Mouse (Mus musculus) CH12.LX (cell line): ENCODE results near the gene Dcakd. TPM values are rescaled to one million over a fixed set of nuclear protein-coding genes. Genes with fewer than 3 reads are reported as not detected.

Experiments used
- DNase-seq: peaks from one replicate; pipeline ENCODE4 v3.0.0-alpha.2; 2013; ENCODE audit errors: extremely low read depth
- H3K27ac ChIP-seq: 2 replicates; pipeline ENCODE4 v1.5.1; 2012; ENCODE audit warnings: low read depth, mild to moderate bottlenecking, control low read depth, moderate library complexity; ENCODE audit not compliant: insufficient read depth
- H3K27me3 ChIP-seq: replicated peaks from 2 replicates; pipeline ENCODE3; 2012; ENCODE audit warnings: inconsistent platforms
- H3K36me3 ChIP-seq, 2 experiments: replicated peaks in 1 of 2; 2 replicates each; pipeline versions ENCODE3 to v1.6.1; 2012; ENCODE audit warnings: inconsistent platforms in 1 of 2, low read length in 1 of 2, mild to moderate bottlenecking in 1 of 2, mixed read lengths in 1 of 2, moderate library complexity in 1 of 2; ENCODE audit not compliant: control insufficient read depth in 1 of 2, insufficient read depth in 1 of 2
- H3K4me1 ChIP-seq, 2 experiments: 2 replicates each; pipeline ENCODE4 v1.6.1; 2012; ENCODE audit warnings: inconsistent platforms in 1 of 2, moderate library complexity in 1 of 2; ENCODE audit not compliant: insufficient read depth in 2 of 2, control insufficient read depth in 1 of 2
- H3K4me2 ChIP-seq: 2 replicates; pipeline ENCODE4 v1.6.1; 2012; ENCODE audit warnings: low read depth, mild to moderate bottlenecking, control low read depth; ENCODE audit not compliant: poor library complexity, insufficient read depth, severe bottlenecking
- H3K4me3 ChIP-seq, 3 experiments: fragments of 150-350 bp in 1 of 3; sonication (generic) in 1 of 3; replicated peaks in 1 of 3; 2 replicates each; pipeline versions ENCODE3 to v1.5.1; 2011 to 2012; ENCODE audit warnings: low read depth in 2 of 3, low read length in 2 of 3, mild to moderate bottlenecking in 2 of 3, moderate library complexity in 2 of 3, control low read depth in 1 of 3, improper control_type of control experiment in 1 of 3, inconsistent platforms in 1 of 3, mixed read lengths in 1 of 3; ENCODE audit not compliant: poor library complexity in 1 of 3
- H3K79me2 ChIP-seq: replicated peaks from 2 replicates; pipeline ENCODE4 v1.6.1; 2012; ENCODE audit warnings: mild to moderate bottlenecking, moderate library complexity; ENCODE audit not compliant: control insufficient read depth, poor library complexity, insufficient read depth, severe bottlenecking; ENCODE audit errors: extremely low read depth
- H3K9ac ChIP-seq: 2 replicates; pipeline ENCODE4 v1.6.1; 2012; ENCODE audit warnings: low read depth, mild to moderate bottlenecking, control low read depth, moderate library complexity; ENCODE audit not compliant: insufficient read depth
- H3K9me3 ChIP-seq: replicated peaks from 2 replicates; pipeline ENCODE3; 2012; ENCODE audit warnings: low read length, inconsistent platforms, mixed read lengths
- BHLHE40 ChIP-seq: IDR thresholded peaks from 2 replicates; pipeline ENCODE4 v1.6.1; 2011; ENCODE audit warnings: mild to moderate bottlenecking, low read depth, low read length, improper control_type of control experiment
- CHD1 ChIP-seq: IDR thresholded peaks from 2 replicates; pipeline ENCODE4 v1.6.1; 2012; ENCODE audit warnings: low read depth, low read length, improper control_type of control experiment, inconsistent platforms
- CHD2 ChIP-seq: IDR thresholded peaks from 2 replicates; pipeline ENCODE4 v1.6.1; 2011; ENCODE audit warnings: low read length, improper control_type of control experiment
- CTCF ChIP-seq, 2 experiments: IDR thresholded peaks in 1 of 2; conservative IDR thresholded peaks in 1 of 2; 2 replicates each; pipeline ENCODE4 v1.5.1; 2011 to 2012; ENCODE audit warnings: low read depth in 2 of 2, low read length in 2 of 2, improper control_type of control experiment in 1 of 2, inconsistent platforms in 1 of 2, mild to moderate bottlenecking in 1 of 2, moderate library complexity in 1 of 2
- E2F4 ChIP-seq: IDR thresholded peaks from 2 replicates; pipeline ENCODE4 v1.6.1; 2011; ENCODE audit warnings: low read depth, low read length, improper control_type of control experiment; ENCODE audit not compliant: insufficient replicate concordance
- ELF1 ChIP-seq: IDR thresholded peaks from 2 replicates; pipeline ENCODE4 v1.6.1; 2014; ENCODE audit warnings: low read depth, mild to moderate bottlenecking, inconsistent platforms, low read length, improper control_type of control experiment
- EP300 ChIP-seq: IDR thresholded peaks from 2 replicates; pipeline ENCODE4 v1.6.1; 2011; ENCODE audit warnings: low read length, improper control_type of control experiment
- ETS1 ChIP-seq: conservative IDR thresholded peaks from 2 replicates; pipeline ENCODE4 v1.6.1; 2012; ENCODE audit warnings: low read depth, mild to moderate bottlenecking, inconsistent platforms, low read length, improper control_type of control experiment, moderate library complexity
- GABPA ChIP-seq: IDR thresholded peaks from 2 replicates; pipeline ENCODE4 v1.6.1; 2012; ENCODE audit warnings: low read depth, low read length, improper control_type of control experiment, inconsistent platforms; ENCODE audit not compliant: insufficient replicate concordance
- HCFC1 ChIP-seq: IDR thresholded peaks from 2 replicates; pipeline ENCODE4 v1.6.1; 2012; ENCODE audit warnings: low read depth, mild to moderate bottlenecking, inconsistent platforms, low read length, improper control_type of control experiment
- IRF4 ChIP-seq: IDR thresholded peaks from 2 replicates; pipeline ENCODE4 v1.6.1; 2014; ENCODE audit warnings: low read depth, mild to moderate bottlenecking, inconsistent platforms, low read length, improper control_type of control experiment
- JUN ChIP-seq: IDR thresholded peaks from 2 replicates; pipeline ENCODE4 v1.6.1; 2011; ENCODE audit warnings: low read depth, mild to moderate bottlenecking, low read length, improper control_type of control experiment, moderate library complexity; ENCODE audit not compliant: insufficient read depth
- JUND ChIP-seq: conservative IDR thresholded peaks from 2 replicates; pipeline ENCODE4 v1.6.1; 2011; ENCODE audit warnings: low read depth, low read length, improper control_type of control experiment
- KAT2A ChIP-seq: IDR thresholded peaks from 2 replicates; pipeline ENCODE4 v1.6.1; 2012; ENCODE audit warnings: low read length, improper control_type of control experiment, inconsistent platforms; ENCODE audit not compliant: insufficient replicate concordance
- MAFK ChIP-seq: IDR thresholded peaks from 2 replicates; pipeline ENCODE4 v1.6.1; 2011; ENCODE audit warnings: low read length, improper control_type of control experiment; ENCODE audit not compliant: insufficient replicate concordance
- MAX ChIP-seq: IDR thresholded peaks from 2 replicates; pipeline ENCODE4 v1.6.1; 2011; ENCODE audit warnings: low read length, improper control_type of control experiment
- MAZ ChIP-seq: IDR thresholded peaks from 2 replicates; pipeline ENCODE4 v1.6.1; 2012; ENCODE audit warnings: low read depth, mild to moderate bottlenecking, inconsistent platforms, low read length, improper control_type of control experiment, moderate library complexity
- MEF2A ChIP-seq: IDR thresholded peaks from 2 replicates; pipeline ENCODE4 v1.6.1; 2014; ENCODE audit warnings: low read depth, mild to moderate bottlenecking, inconsistent platforms, low read length, improper control_type of control experiment, borderline replicate concordance
- MXI1 ChIP-seq: IDR thresholded peaks from 2 replicates; pipeline ENCODE4 v1.6.1; 2011; ENCODE audit warnings: mild to moderate bottlenecking, low read depth, low read length, improper control_type of control experiment
- MYC ChIP-seq: IDR thresholded peaks from 2 replicates; pipeline ENCODE4 v1.6.1; 2011; ENCODE audit warnings: low read depth, mild to moderate bottlenecking, improper control_type of control experiment, low read length
- NELFE ChIP-seq: IDR thresholded peaks from 2 replicates; pipeline ENCODE4 v1.6.1; 2011; ENCODE audit warnings: low read depth, low read length, improper control_type of control experiment
- NRF1 ChIP-seq: IDR thresholded peaks from 2 replicates; pipeline ENCODE4 v1.6.1; 2014; ENCODE audit warnings: low read depth, mild to moderate bottlenecking, inconsistent platforms, low read length, improper control_type of control experiment, moderate library complexity
- PAX5 ChIP-seq: IDR thresholded peaks from 2 replicates; pipeline ENCODE4 v1.6.1; 2012; ENCODE audit warnings: low read length, inconsistent platforms, mixed read lengths
- POLR2A ChIP-seq: IDR thresholded peaks from 2 replicates; pipeline ENCODE4 v1.6.1; 2011; ENCODE audit warnings: low read depth, mild to moderate bottlenecking, improper control_type of control experiment, low read length
- POLR2AphosphoS2 ChIP-seq: IDR thresholded peaks from 2 replicates; pipeline ENCODE4 v1.6.1; 2011; ENCODE audit warnings: low read depth, low read length, improper control_type of control experiment
- RAD21 ChIP-seq: IDR thresholded peaks from 2 replicates; pipeline ENCODE4 v1.6.1; 2011; ENCODE audit warnings: low read depth, mild to moderate bottlenecking, low read length, improper control_type of control experiment, moderate library complexity
- RCOR1 ChIP-seq: conservative IDR thresholded peaks from 2 replicates; pipeline ENCODE4 v1.6.1; 2012; ENCODE audit warnings: low read depth, mild to moderate bottlenecking, inconsistent platforms, low read length, improper control_type of control experiment
- SIN3A ChIP-seq: IDR thresholded peaks from 2 replicates; pipeline ENCODE4 v1.6.1; 2012; ENCODE audit warnings: low read length, improper control_type of control experiment, inconsistent platforms
- SMC3 ChIP-seq: IDR thresholded peaks from 2 replicates; pipeline ENCODE4 v1.6.1; 2011; ENCODE audit warnings: low read depth, low read length, improper control_type of control experiment
- TBP ChIP-seq: conservative IDR thresholded peaks from 2 replicates; pipeline ENCODE4 v1.6.1; 2011; ENCODE audit warnings: low read depth, low read length, improper control_type of control experiment
- TCF12 ChIP-seq: IDR thresholded peaks from 2 replicates; pipeline ENCODE4 v1.6.1; 2014; ENCODE audit warnings: low read depth, mild to moderate bottlenecking, inconsistent platforms, low read length, improper control_type of control experiment
- UBTF ChIP-seq: IDR thresholded peaks from 2 replicates; pipeline ENCODE4 v1.6.1; 2012; ENCODE audit warnings: low read depth, mild to moderate bottlenecking, inconsistent platforms, low read length, improper control_type of control experiment, moderate library complexity
- USF1 ChIP-seq: IDR thresholded peaks from 2 replicates; pipeline ENCODE4 v1.6.1; 2014; ENCODE audit warnings: low read depth, mild to moderate bottlenecking, inconsistent platforms, low read length, improper control_type of control experiment
- USF2 ChIP-seq: conservative IDR thresholded peaks from 2 replicates; pipeline ENCODE4 v1.6.1; 2011; ENCODE audit warnings: low read depth, low read length, improper control_type of control experiment
- ZC3H11A ChIP-seq: IDR thresholded peaks from 2 replicates; pipeline ENCODE4 v1.6.1; 2012; ENCODE audit warnings: low read depth, mild to moderate bottlenecking, inconsistent platforms, low read length, improper control_type of control experiment
- ZKSCAN1 ChIP-seq: IDR thresholded peaks from 2 replicates; pipeline ENCODE4 v1.6.1; 2012; ENCODE audit warnings: low read depth, inconsistent platforms, low read length, improper control_type of control experiment, borderline replicate concordance
- ZMIZ1 ChIP-seq: IDR thresholded peaks from 2 replicates; pipeline ENCODE4 v1.6.1; 2012; ENCODE audit warnings: low read depth, mild to moderate bottlenecking, inconsistent platforms, low read length, improper control_type of control experiment
- ZNF384 ChIP-seq: IDR thresholded peaks from 2 replicates; pipeline ENCODE4 v1.6.1; 2012; ENCODE audit warnings: low read depth, low read length, improper control_type of control experiment, inconsistent platforms
- dilution Hi-C: fragments of 300-500 bp; cut with MboI; formaldehyde crosslinking; loops from 2 replicates; pipeline ENCODE4 v1.14.3; 2020; ENCODE audit warnings: low sequenced_read_pairs; ENCODE audit not compliant: extremely low pct_unique_long_range_greater_than_20kb, extremely low pct_ligation_motif_present
- in situ Hi-C: fragments of 300-500 bp; cut with MboI; formaldehyde crosslinking; loops from 3 replicates; pipeline ENCODE4 v1.14.3; 2019; ENCODE audit warnings: low sequenced_read_pairs, low pct_ligation_motif_present, low pct_unique_long_range_greater_than_20kb, mixed read lengths
- polyA plus RNA-seq: library from polyadenylated mRNA; unstranded; fragments of >175 nt; gene quantifications from 2 replicates; pipeline ENCODE4 v1.2.1, GENCODE M21; 2012; ENCODE audit warnings: low read depth; ENCODE audit not compliant: insufficient read length
- total RNA-seq, 2 experiments: library from RNA; depleted of rRNA; stranded (reverse); fragments of 300-350 nt in 1 of 2; fragments of >200 nt in 1 of 2; gene quantifications; 2 replicates each; pipeline ENCODE4 v1.2.3; 2012 to 2014

Dcakd gene
- 22.4 and 24.0 TPM in 2 replicates for total RNA-seq (2012; rRNA removed)
- total RNA-seq (2014; rRNA removed): 7.8 and 8.8 TPM in 2 replicates
- polyA plus RNA-seq: 74.1 and 89.0 TPM in 2 replicates

DNA sequence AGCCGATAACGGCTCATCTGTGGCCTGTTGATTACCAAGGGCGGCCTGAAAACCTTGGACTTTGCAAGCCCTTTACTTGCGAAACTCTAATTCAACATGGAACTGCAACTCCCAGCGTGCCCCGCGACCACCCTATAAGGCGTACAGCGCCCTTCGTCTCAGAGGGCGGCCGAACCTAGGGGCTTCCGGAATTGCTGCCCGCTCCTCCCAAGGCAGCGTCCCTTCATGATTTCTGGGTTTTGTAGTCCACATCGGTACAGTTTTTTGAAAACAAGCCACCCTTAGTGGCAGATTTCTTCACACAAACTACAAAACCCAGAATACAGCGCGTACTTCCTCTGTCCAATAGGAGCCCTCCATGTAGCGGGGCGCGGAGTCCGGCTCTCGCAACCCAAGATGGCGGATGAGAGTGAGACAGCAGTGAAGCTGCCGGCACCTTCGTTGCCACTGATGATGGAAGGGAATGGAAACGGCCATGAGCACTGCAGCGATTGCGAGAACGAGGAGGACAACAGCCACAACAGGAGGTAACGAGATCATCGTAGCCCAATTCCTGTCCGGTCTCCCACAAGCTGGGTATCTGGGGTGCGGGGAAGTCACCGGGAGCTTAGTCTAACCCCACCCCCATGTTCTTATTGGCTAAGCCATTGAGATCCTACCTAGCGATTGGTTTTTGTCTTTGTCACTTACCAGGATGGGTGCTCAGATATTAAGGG, at the start of gene Dcakd, which contains the start of gene Nmt1:
Dcakd (minus strand) TSS at position 158 of the 716 bp plus-strand sequence.
Nmt1 (plus strand) TSS at position 15 of the 716 bp plus-strand sequence.
- in situ Hi-C loops: no loop called here
- H3K36me3 ChIP-seq: peaks cover 20 to 55% of the 10 kb centered on the region in 2 experiments
- H3K9me3 ChIP-seq: no peaks in the 10 kb centered on the region
- peak within 1 kb of the TSS; percentile 95 for H3K9ac ChIP-seq
- dilution Hi-C loops: no loop called here
- peak within 1 kb of the TSS; percentile 98 for H3K4me2 ChIP-seq
- peak within 1 kb of the TSS; percentile 57 to 98 (median 86) for H3K4me3 ChIP-seq
- H3K27me3 ChIP-seq: no peaks in the 10 kb centered on the region
- peak; percentile 100 for DNase-seq
- peaks cover 8 to 57% of the 10 kb centered on the region in 2 experiments for H3K4me1 ChIP-seq
- H3K79me2 ChIP-seq: peaks cover 67% of the 10 kb centered on the region
- peak within 1 kb of the TSS; percentile 91 for H3K27ac ChIP-seq
- TF ChIP-seq ETS1 (no peak), ZC3H11A (no peak), MAZ (no peak; the same call in 1 of the 2 replicates), ZKSCAN1 (no peak), ZMIZ1 (peak; percentile 76), POLR2AphosphoS2 (peak; percentile 88; the same call in 1 of the 2 replicates), SMC3 (no peak), TBP (peak; percentile 95), NRF1 (peak; percentile 74), ZNF384 (peak; percentile 45; the same call in 1 of the 2 replicates), HCFC1 (peak; percentile 95), GABPA (peak; percentile 86; the same call in 1 of the 2 replicates), ELF1 (peak; percentile 99), MXI1 (no peak; the same call in 1 of the 2 replicates), SIN3A (peak; percentile 69; the same call in 1 of the 2 replicates), POLR2A (peak; percentile 92), USF2 (no peak), NELFE (peak; percentile 85), CHD2 (peak; percentile 97), RAD21 (no peak), RCOR1 (no peak), JUND (no peak), E2F4 (peak; percentile 81; the same call in 1 of the 2 replicates), TCF12 (peak; percentile 100), EP300 (no peak), USF1 (no peak), BHLHE40 (no peak), JUN (no peak), MAFK (no peak), UBTF (peak; percentile 24; the same call in 1 of the 2 replicates), KAT2A (peak; percentile 100), MEF2A (peak; percentile 10; the same call in 1 of the 2 replicates), CHD1 (no peak), PAX5 (no peak), MAX (peak; percentile 53; the same call in 1 of the 2 replicates), IRF4 (peak; percentile 42), CTCF (conservative IDR thresholded peaks at IDR 0.05 in 1 of 2, IDR thresholded peaks at IDR 0.05 in 1 of 2; ENCODE audit: low read depth in 2 of 2, low read length in 2 of 2) (no peak), MYC (peak; percentile 10; the same call in 1 of the 2 replicates)
